Mouse (Mus musculus): ENCODE measurements around the gene Lrrfip2. TPM values are rescaled to one million over a fixed set of nuclear protein-coding genes. Genes with fewer than 3 reads are reported as not detected.

The Lrrfip2 gene
- polyA plus RNA-seq, 1 experiment from 2014 or later = 41.9 TPM

DNA sequence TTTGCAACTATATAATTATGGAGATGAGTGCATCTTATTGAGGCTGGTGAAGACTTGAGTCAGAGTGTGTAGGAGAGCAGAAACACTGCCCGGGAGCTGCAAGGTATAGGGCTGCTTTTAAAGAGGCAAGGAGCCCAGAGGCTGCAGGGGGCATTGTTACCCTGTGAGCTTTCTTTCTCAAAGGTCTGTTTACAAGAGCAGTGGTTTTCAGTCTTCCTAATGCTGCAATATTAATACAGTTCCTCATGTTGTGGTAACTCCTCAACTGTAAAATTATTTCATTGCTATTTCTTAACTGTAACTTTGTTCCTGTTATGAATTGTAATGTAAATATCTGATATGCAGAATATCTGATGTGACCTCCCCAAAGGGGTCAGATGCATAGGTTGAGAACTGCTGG lies 104.2 kb downstream of the Lrrfip2 start:
- no peaks in the 10 kb centered on the region for H3K27me3 ChIP-seq

DNA sequence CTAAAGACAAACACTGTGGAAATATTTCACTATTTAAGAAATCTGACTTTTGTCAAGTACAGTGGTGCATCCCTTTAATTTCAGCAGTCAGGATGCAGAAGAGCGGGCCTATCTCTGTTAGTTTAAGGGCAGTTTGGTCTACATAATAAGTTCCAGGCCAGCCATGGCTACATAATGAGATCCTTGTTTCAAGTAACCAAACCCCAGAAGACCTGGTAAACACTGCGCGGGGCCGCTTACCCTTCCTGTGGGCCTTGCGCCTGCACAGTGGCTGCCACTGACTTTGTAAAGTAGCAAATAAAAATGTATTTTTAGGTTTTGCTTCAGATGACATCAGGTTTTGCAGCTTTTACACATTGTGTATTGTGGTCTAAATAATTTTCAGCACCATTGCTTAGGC lies 106.0 kb downstream of the Lrrfip2 start:
- Histone ChIP-seq H3K9me3 (replicated peaks) (no peaks in the 10 kb centered on the region), H3K4me2 (replicated peaks) (no peak overlapping the region), H3K4me1 (no peaks in the 10 kb centered on the region), H3K4me3 (replicated peaks) (no peak overlapping the region), H3K9ac (no peak overlapping the region), H3K27me3 (no peaks in the 10 kb centered on the region), H3K36me3 (peaks cover 72% of the 10 kb centered on the region), H3K27ac (replicated peaks) (no peak overlapping the region)
- 60% methylated on average over 5 of the region's 5 CpGs for WGBS
- no peak for ATAC-seq (ENCODE audit: insufficient number of reproducible peaks, low FRiP score, low TSS enrichment, low read depth)

More for the DNA sequence above, 104.2 kb downstream of the Lrrfip2 start:
- H3K27ac ChIP-seq (replicated peaks) = no peak overlapping the region
- ATAC-seq (ENCODE audit: insufficient number of reproducible peaks, low FRiP score, low TSS enrichment, low read depth) = no peak
- no peak overlapping the region for H3K4me3 ChIP-seq (replicated peaks)
- 81% methylated on average over 1 of the region's 1 CpGs for WGBS
- H3K9me3 ChIP-seq (replicated peaks) = no peaks in the 10 kb centered on the region
- no peak overlapping the region for H3K4me2 ChIP-seq (replicated peaks)
- no peaks in the 10 kb centered on the region for H3K4me1 ChIP-seq
- no peak overlapping the region for H3K9ac ChIP-seq
- H3K36me3 ChIP-seq = peaks cover 57% of the 10 kb centered on the region

DNA sequence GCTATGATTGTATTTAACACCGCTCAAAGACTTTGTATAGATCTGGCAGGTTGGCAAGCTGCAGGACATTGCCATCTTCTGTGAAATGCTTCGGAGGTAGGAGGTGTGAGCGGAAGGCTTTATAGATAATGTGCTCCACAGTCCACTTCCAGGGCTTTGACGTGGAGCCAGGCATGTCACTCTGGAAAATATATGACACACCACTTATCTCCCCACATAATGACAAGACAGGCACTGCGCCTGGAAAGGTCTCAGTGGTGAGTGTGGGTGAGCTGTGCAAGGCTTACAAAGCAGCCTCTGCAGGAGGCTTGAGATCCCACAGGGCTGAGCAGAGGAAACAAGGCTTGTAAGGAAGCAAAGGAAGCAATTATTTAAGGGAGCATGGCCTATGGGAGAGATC lies 111.1 kb downstream of the Lrrfip2 start:
- WGBS = 87% methylated on average over 5 of the region's 5 CpGs
- peaks cover 74% of the 10 kb centered on the region for H3K36me3 ChIP-seq

DNA sequence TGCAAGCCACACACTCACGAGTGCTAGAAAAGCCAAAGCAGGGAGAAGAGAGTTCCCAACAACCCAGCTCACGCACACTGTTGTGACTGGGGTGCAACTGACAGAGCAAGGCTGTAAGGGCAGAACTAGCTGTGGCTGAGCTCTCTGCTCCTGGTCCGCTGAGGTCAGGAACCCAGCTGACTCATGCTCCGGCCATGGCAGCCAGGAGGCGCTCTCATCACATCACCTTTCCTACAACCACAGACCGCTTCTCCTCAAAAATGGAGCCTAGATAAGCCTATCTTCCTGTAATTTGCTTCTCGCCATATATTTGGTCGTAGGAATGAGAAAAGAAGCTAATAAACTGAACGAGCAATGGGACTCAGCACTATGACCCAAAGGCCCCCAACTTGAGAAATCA lies 117.3 kb downstream of the Lrrfip2 start:
- peaks cover 61% of the 10 kb centered on the region for H3K36me3 ChIP-seq

More for the DNA sequence above, 111.1 kb downstream of the Lrrfip2 start:
- ATAC-seq (ENCODE audit: insufficient number of reproducible peaks, low FRiP score, low TSS enrichment, low read depth) = no peak
- no peak overlapping the region for H3K4me3 ChIP-seq (replicated peaks)
- H3K4me1 ChIP-seq = no peaks in the 10 kb centered on the region
- H3K9ac ChIP-seq = no peak overlapping the region
- H3K4me2 ChIP-seq (replicated peaks) = no peak overlapping the region
- H3K27ac ChIP-seq (replicated peaks) = no peak overlapping the region
- no peaks in the 10 kb centered on the region for H3K9me3 ChIP-seq (replicated peaks)
- no peaks in the 10 kb centered on the region for H3K27me3 ChIP-seq

DNA sequence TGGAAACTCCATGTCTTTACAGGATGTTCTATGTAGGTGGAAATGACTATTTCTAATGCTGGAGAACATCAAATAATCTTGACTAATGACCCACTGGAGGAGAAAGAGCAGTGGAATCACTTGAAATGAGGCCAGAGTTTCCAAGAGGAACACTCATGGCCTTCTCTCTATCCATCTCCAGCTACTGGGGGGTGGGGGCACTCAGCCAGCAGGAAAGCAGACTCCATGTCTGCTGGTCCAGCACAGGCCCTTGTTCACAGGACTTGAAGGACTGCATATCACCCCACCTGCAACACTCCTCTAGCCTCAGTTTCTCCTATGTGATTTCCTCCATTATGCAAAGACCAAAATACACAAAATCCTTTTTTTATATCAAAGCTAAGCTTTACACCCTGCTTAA lies 120.3 kb downstream of the Lrrfip2 start:
- no peak overlapping the region for H3K9ac ChIP-seq
- no peak overlapping the region for H3K4me3 ChIP-seq (replicated peaks)
- no peaks in the 10 kb centered on the region for H3K4me1 ChIP-seq
- H3K27ac ChIP-seq (replicated peaks) = no peak overlapping the region
- peaks cover 64% of the 10 kb centered on the region for H3K36me3 ChIP-seq
- no peaks in the 10 kb centered on the region for H3K9me3 ChIP-seq (replicated peaks)
- no peak overlapping the region for H3K4me2 ChIP-seq (replicated peaks)
- no peak for ATAC-seq (ENCODE audit: insufficient number of reproducible peaks, low FRiP score, low TSS enrichment, low read depth)
- no peaks in the 10 kb centered on the region for H3K27me3 ChIP-seq

More for the DNA sequence above, 117.3 kb downstream of the Lrrfip2 start:
- no peak overlapping the region for H3K4me2 ChIP-seq (replicated peaks)
- no peak overlapping the region for H3K9ac ChIP-seq
- WGBS = 88% methylated on average over 9 of the region's 9 CpGs
- no peak for ATAC-seq (ENCODE audit: insufficient number of reproducible peaks, low FRiP score, low TSS enrichment, low read depth)
- H3K4me3 ChIP-seq (replicated peaks) = no peak overlapping the region
- no peaks in the 10 kb centered on the region for H3K9me3 ChIP-seq (replicated peaks)
- no peaks in the 10 kb centered on the region for H3K27me3 ChIP-seq
- H3K4me1 ChIP-seq = no peaks in the 10 kb centered on the region
- no peak overlapping the region for H3K27ac ChIP-seq (replicated peaks)

DNA sequence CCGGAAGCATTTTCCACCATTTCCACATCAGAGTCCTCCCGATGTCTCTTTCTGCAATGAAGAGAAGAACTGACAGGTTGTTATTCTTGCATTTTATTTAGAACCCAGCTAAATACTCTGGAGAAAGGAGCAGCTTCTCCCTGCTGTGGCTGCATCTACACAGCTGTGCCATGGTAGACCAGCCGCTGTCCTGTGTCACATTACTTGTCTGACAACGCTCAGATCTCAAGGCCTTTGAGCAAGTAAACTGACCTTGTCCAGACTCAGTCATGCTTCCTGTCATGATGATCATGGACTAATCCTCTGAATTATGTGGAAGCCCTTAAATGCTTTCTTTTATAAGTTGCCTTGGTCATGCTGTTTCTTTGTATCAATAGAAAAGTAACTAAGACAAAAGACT lies 122.4 kb downstream of the Lrrfip2 start:
- H3K27me3 ChIP-seq = no peaks in the 10 kb centered on the region
- H3K36me3 ChIP-seq = peaks cover 73% of the 10 kb centered on the region
- H3K4me2 ChIP-seq (replicated peaks) = no peak overlapping the region
- H3K9me3 ChIP-seq (replicated peaks) = no peaks in the 10 kb centered on the region
- no peaks in the 10 kb centered on the region for H3K4me1 ChIP-seq
- no peak for ATAC-seq (ENCODE audit: insufficient number of reproducible peaks, low FRiP score, low TSS enrichment, low read depth)
- no peak overlapping the region for H3K27ac ChIP-seq (replicated peaks)
- 84% methylated on average over 4 of the region's 4 CpGs for WGBS
- no peak overlapping the region for H3K4me3 ChIP-seq (replicated peaks)
- H3K9ac ChIP-seq = no peak overlapping the region

DNA sequence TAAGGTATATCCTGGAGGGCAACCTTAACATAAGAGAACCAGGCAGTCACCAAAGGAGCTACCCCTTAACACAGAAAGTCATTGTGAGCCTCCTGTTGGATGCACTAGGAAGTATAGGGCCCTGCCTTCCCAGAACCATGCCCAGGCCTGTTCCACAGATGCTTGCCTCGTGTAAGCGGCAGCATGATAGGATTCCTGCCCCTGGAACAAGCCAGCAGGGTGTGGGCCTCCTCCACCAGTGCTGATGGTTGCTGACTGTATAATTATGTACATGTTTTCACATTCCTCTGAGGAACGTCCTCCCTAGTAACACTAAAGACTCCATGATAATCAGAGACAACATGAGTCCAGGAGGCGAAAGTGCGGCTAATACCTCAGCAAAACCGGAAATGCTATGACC lies 126.0 kb downstream of the Lrrfip2 start:
- WGBS = 48% methylated on average over 6 of the region's 6 CpGs
- no peaks in the 10 kb centered on the region for H3K27me3 ChIP-seq
- H3K9ac ChIP-seq = no peak overlapping the region
- no peak overlapping the region for H3K4me2 ChIP-seq (replicated peaks)
- peaks cover 60% of the 10 kb centered on the region for H3K36me3 ChIP-seq
- ATAC-seq (ENCODE audit: insufficient number of reproducible peaks, low FRiP score, low TSS enrichment, low read depth) = 0 out of 2 replicates have a peak, but pooled peaks have one; percentile 39
- no peaks in the 10 kb centered on the region for H3K9me3 ChIP-seq (replicated peaks)
- no peak overlapping the region for H3K4me3 ChIP-seq (replicated peaks)
- no peak overlapping the region for H3K27ac ChIP-seq (replicated peaks)
- H3K4me1 ChIP-seq = no peaks in the 10 kb centered on the region

DNA sequence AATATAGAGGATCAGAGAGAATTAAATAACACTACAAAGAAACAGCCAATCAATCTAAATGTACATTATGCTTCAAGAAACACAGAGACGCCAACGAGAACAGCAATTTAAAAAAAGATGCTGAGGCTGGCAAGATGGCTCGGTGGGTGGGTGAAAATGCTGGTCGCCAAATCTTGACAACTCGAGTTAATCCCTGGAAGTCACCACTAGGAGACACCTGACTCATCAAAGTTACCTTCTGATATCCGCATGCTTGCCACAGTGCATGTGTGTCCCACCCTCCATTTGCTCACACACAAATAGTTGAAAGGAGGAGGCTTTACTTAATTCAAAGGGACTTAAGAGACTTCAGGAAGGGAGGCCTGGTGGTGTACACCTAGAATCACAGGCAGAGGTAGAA lies 128.2 kb downstream of the Lrrfip2 start:
- H3K4me2 ChIP-seq (replicated peaks) = no peak overlapping the region
- no peaks in the 10 kb centered on the region for H3K27me3 ChIP-seq
- peaks cover 63% of the 10 kb centered on the region for H3K36me3 ChIP-seq
- no peaks in the 10 kb centered on the region for H3K9me3 ChIP-seq (replicated peaks)
- no peak overlapping the region for H3K9ac ChIP-seq
- no peaks in the 10 kb centered on the region for H3K4me1 ChIP-seq
- no peak overlapping the region for H3K4me3 ChIP-seq (replicated peaks)
- WGBS = 73% methylated on average over 6 of the region's 6 CpGs
- no peak for ATAC-seq (ENCODE audit: insufficient number of reproducible peaks, low FRiP score, low TSS enrichment, low read depth)
- no peak overlapping the region for H3K27ac ChIP-seq (replicated peaks)

DNA sequence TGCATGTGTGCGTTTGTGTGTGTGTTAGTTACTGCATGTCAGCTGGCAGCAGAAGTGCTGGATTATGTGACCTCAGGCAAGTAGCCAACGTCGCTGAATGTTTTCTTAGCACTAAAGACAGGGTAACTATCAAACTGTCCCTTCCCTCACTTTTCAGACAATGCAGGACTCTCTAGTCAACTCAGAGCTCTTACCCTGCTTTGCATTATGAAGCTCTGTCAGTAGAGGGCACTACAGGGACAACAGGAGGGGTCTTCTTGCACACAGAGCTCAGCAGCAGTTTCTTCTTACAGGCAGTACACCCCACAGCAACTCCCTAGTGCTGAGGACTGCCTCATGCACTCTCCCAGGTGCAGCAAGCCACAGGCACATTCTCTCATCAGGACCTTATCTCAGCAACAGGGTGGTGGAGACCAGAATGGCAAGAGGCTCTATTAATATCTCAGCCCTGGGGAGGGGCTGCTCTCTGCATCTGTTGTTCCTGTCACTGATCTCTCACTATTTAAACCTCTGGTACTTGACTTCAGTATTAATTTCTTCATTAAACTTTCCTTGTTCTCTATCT lies 130.4 kb downstream of the Lrrfip2 start:
- Histone ChIP-seq H3K9me3 (replicated peaks) (no peaks in the 10 kb centered on the region), H3K4me1 (no peaks in the 10 kb centered on the region), H3K4me2 (replicated peaks) (no peak overlapping the region), H3K36me3 (peaks cover 64% of the 10 kb centered on the region), H3K4me3 (replicated peaks) (no peak overlapping the region), H3K27me3 (no peaks in the 10 kb centered on the region), H3K9ac (no peak overlapping the region), H3K27ac (replicated peaks) (no peak overlapping the region)
- WGBS = 74% methylated on average over 3 of the region's 3 CpGs
- ATAC-seq (ENCODE audit: insufficient number of reproducible peaks, low FRiP score, low TSS enrichment, low read depth) = no peak

DNA sequence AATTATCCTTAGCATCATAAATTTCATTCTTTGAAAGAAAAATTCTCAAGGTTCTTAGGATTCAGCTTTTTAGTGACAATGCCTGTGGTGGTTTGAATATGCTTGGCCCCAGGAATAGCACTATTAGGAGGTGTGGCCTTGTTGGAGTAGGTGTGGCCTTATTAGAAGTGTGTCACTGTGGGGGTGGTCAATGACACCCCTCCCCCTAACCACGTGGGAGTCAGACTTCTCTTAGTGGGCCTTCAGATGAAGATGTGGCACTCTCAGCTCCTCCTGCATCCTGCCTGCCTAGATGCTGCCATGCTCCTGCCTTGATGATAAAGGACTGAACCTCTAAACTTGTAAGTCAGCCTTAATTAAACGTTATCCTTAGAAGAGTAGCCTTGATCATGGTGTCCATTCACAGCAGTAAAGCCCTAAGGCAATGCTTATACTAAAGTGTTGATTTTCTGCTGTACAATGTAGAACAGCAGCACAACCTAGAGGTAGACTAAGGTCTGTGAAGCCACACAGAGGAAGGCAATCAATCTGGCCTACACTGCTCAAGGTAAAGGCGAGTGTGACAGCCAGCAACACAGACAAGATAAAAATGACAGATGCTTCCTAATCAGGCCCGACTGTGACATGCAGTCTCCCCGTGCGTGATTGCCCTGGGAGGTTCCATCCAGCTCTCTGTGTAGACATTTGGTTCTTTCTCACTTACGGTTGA lies 134.9 kb downstream of the Lrrfip2 start:
- no peaks in the 10 kb centered on the region for H3K4me1 ChIP-seq
- no peak overlapping the region for H3K9ac ChIP-seq
- 76% methylated on average over 7 of the region's 7 CpGs for WGBS
- H3K27ac ChIP-seq (replicated peaks) = no peak overlapping the region
- no peak overlapping the region for H3K4me2 ChIP-seq (replicated peaks)
- no peak overlapping the region for H3K4me3 ChIP-seq (replicated peaks)
- no peaks in the 10 kb centered on the region for H3K9me3 ChIP-seq (replicated peaks)
- H3K36me3 ChIP-seq = peaks cover 69% of the 10 kb centered on the region
- no peaks in the 10 kb centered on the region for H3K27me3 ChIP-seq
- ATAC-seq (ENCODE audit: insufficient number of reproducible peaks, low FRiP score, low TSS enrichment, low read depth) = no peak

DNA sequence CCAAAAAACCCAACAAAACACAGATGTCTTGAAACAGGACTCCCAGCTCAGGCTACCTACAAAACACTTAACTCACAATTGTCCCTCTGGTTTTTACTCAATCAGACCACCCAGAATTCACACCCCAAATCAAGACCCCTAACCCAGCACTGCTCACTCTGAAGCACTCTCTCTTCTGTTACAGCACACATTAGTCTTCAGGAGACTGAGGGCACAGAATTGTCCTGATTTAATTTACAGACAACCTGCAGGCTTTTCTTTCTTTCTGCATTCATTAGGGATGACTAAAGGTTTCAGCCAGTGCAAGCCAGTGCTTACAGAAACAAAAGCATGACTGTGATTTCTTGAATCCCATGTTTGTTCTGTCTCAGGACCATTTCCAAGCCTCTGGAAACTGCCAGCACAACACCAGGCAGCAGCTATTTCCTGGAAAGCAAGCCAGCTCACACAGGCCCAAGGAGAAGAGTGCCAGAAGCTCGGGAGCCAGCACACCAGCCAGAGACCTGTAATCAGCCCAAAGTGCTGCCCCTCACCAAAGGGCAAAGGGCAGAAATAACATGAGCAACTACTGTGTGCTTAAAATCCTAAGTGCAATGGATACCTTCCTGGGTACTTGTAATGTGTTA lies 143.1 kb downstream of the Lrrfip2 start:
- no peak overlapping the region for H3K27ac ChIP-seq (replicated peaks)

More for the DNA sequence above, 143.1 kb downstream of the Lrrfip2 start:
- WGBS = 28% methylated on average over 1 of the region's 1 CpGs
- Histone ChIP-seq H3K9ac (no peak overlapping the region), H3K9me3 (replicated peaks) (no peaks in the 10 kb centered on the region), H3K4me2 (replicated peaks) (no peak overlapping the region), H3K4me3 (replicated peaks) (no peak overlapping the region), H3K27me3 (no peaks in the 10 kb centered on the region), H3K36me3 (peaks cover 68% of the 10 kb centered on the region), H3K4me1 (no peaks in the 10 kb centered on the region)
- ATAC-seq (ENCODE audit: insufficient number of reproducible peaks, low FRiP score, low TSS enrichment, low read depth) = no peak
